Mouse (Mus musculus): ENCODE results near the gene Obox3.
"Not testable (repeated sequence)": the region's sequence is repeated elsewhere in the genome, so short reads cannot be mapped to it uniquely, and the experiment has no call there.

Gene Obox3

GRCm38 (mm10) chr7:15639802-15640201 is at the start of gene Obox3:
Gene Obox3, minus strand, starts transcription at chr7:15639902.
- DNase-seq (ENCODE audit: low read depth in 2 of 2, low spot score in 2 of 2): not testable (repeated sequence)

GRCm38 (mm10) chr7:15509411-15509810 is 130.3 kb downstream of the Obox3 start:
- not testable (repeated sequence) for DNase-seq (ENCODE audit: low read depth in 2 of 2, low spot score in 2 of 2)

All from CD8-positive naive resting alpha-beta T cell, adult 2 months (primary cell).